Mouse (Mus musculus): ENCODE measurements around the gene Slc6a16.

Gene Slc6a16

DNA sequence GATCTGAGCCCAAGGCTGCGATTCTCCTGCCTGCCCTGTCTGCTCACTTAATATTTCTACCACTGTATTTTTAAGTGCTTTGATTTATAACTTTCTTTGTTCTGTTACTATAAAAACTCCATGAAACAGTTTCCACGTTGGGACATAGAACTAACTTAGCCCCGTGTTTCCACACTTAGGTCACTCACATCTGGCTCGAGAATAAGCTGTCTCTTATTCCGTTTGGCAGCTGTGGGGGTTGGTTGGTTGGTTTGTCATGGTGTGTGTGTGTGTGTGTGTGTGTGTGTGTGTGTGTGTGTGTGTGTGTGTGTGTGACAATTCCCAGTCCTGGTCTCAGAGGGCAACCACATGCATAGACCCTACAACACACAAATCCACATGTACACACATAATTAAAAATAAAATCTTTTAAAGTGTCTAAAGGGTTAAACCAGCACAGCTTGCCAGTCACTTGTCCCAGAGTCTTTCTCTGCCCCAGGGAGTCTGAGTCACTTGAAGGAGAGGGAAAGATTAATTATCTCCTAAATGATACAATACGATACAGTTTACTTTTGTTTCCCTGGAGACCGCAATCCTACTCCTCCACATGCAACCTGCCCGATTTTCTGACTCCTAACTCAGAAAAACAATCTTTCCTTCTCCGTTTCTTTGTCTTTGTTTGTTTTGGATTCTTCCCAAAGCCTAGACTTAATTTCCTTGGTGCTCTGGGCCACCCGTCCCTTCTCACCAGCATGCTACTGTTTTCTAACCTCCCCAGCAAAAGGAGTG is 72.0 kb downstream of the Slc6a16 start:
- no peak for DNase-seq (ENCODE audit: low spot score in 2 of 2)

DNA sequence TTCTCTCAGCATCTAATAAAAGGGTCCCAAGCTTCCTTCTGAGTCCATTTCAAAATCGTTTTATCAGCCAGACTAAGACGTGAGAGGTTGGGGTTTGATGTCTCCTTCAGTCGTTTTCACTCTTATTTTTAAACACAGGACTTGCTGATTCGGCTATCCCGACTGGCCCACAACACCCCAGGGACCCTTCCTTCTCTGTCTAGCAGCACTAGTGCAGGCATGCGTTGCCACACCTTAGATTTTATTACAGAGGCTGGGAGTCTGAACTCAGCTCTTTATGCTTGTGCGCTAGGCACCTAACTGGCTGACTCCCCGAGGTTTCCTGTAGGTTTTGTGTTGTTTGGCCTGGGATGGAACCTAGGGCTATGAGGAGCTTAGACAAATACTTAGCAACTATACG is 72.6 kb downstream of the Slc6a16 start:
- DNase-seq (ENCODE audit: low spot score in 2 of 2), result no peak

GRCm38 (mm10) chr7:45315182-45315701 is 74.4 kb downstream of the Slc6a16 start:
- DNase-seq (ENCODE audit: low spot score in 2 of 2), result no peak

DNA sequence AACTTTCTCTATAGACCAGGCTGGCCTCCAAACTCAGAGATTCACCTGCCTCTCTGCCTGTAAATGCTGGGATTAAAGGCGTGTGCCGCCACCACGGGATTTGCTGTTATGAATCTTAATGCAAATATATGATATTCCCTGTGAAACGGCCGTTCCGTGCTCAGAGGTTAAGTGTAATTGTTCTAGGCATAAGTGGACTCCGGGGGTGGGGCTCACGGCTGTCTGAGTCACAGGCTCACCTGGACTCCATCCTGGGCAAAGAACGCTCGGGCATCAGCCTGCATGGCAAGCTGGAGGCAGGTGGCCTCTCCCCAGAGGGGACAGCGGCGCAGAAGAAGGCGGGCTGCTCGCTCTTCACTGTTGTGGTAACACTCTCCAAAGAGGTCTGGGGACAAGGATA is 75.7 kb downstream of the Slc6a16 start:
- DNase-seq (ENCODE audit: low spot score in 2 of 2), result no peak

GRCm38 (mm10) chr7:45322245-45322644 is 81.4 kb downstream of the Slc6a16 start:
- DNase-seq (ENCODE audit: low spot score in 2 of 2), result no peak
